Mouse (Mus musculus) ES-E14 (cell line): ENCODE data around the gene Flt3. TPM values are rescaled to one million over a fixed set of nuclear protein-coding genes. Genes with fewer than 3 reads are reported as not detected.

Source experiments
- DNase-seq: peaks from one replicate; pipeline ENCODE4 v3.0.0-alpha.2; 2013; ENCODE audit warnings: low read depth, low spot score
- H3K27ac ChIP-seq: 2 replicates; pipeline ENCODE4 v1.5.1; 2012; ENCODE audit warnings: low read depth, mild to moderate bottlenecking, low read length, moderate library complexity, mixed read lengths; ENCODE audit not compliant: poor library complexity, insufficient read depth, severe bottlenecking
- H3K36me3 ChIP-seq: 2 replicates; pipeline ENCODE4 v1.6.1; 2012; ENCODE audit warnings: mild to moderate bottlenecking, low read length, moderate library complexity, mixed read lengths; ENCODE audit not compliant: control insufficient read depth, poor library complexity, insufficient read depth, severe bottlenecking
- H3K4me1 ChIP-seq, 2 experiments: fragments of 150-350 bp in 1 of 2; sonication (generic) in 1 of 2; 2 replicates each; pipeline ENCODE4 v1.6.1; 2012; ENCODE audit warnings: low read length in 2 of 2, mild to moderate bottlenecking in 1 of 2, mixed read lengths in 1 of 2; ENCODE audit not compliant: control insufficient read depth in 2 of 2, insufficient read depth in 2 of 2, poor library complexity in 1 of 2
- H3K4me3 ChIP-seq, 2 experiments: fragments of 150-350 bp in 1 of 2; sonication (generic) in 1 of 2; 2 replicates each; pipeline ENCODE4 v1.5.1; 2012; ENCODE audit warnings: low read length in 2 of 2, low read depth in 1 of 2, mild to moderate bottlenecking in 1 of 2, mixed read lengths in 1 of 2; ENCODE audit not compliant: insufficient read depth in 1 of 2, poor library complexity in 1 of 2, severe bottlenecking in 1 of 2
- H3K9ac ChIP-seq: 2 replicates; pipeline ENCODE4 v1.6.1; 2012; ENCODE audit warnings: low read depth, mild to moderate bottlenecking, low read length, mixed read lengths; ENCODE audit not compliant: poor library complexity, insufficient read depth, severe bottlenecking
- H3K9me3 ChIP-seq: fragments of 150-350 bp; sonication (generic); 2 replicates; pipeline ENCODE4 v1.6.1; 2012; ENCODE audit warnings: low read depth, mild to moderate bottlenecking, low read length; ENCODE audit not compliant: control insufficient read depth, insufficient read depth
- CHD2 ChIP-seq: IDR thresholded peaks from 2 replicates; pipeline ENCODE4 v1.6.1; 2014; ENCODE audit warnings: mild to moderate bottlenecking, low read depth, low read length, inconsistent platforms
- HCFC1 ChIP-seq: IDR thresholded peaks from 2 replicates; pipeline ENCODE4 v1.6.1; 2012; ENCODE audit warnings: low read length, inconsistent platforms, borderline replicate concordance; ENCODE audit not compliant: insufficient read depth
- MAFK ChIP-seq: IDR thresholded peaks from 2 replicates; pipeline ENCODE4 v1.6.1; 2014; ENCODE audit warnings: mild to moderate bottlenecking, low read depth, low read length, inconsistent platforms; ENCODE audit not compliant: insufficient read depth
- ZC3H11A ChIP-seq: IDR thresholded peaks from 2 replicates; pipeline ENCODE4 v1.6.1; 2012; ENCODE audit warnings: low read depth, mild to moderate bottlenecking, inconsistent platforms, low read length, borderline replicate concordance
- ZNF384 ChIP-seq: IDR thresholded peaks from 2 replicates; pipeline ENCODE4 v1.6.1; 2012; ENCODE audit warnings: low read depth, low read length, inconsistent platforms
- in situ Hi-C, 2 experiments: fragments of 600-800 bp; cut with MboI; formaldehyde crosslinking; loops; one replicate each; pipeline ENCODE4 v1.15.1; 2025; ENCODE audit warnings: low sequenced_read_pairs in 2 of 2, inconsistent platforms in 1 of 2; ENCODE audit not compliant: unreplicated experiment in 2 of 2
- total RNA-seq: library from RNA; depleted of rRNA; stranded (reverse); fragments of 300-350 nt; gene quantifications from 2 replicates; pipeline ENCODE4 v1.2.3, GENCODE M21; 2012

The Flt3 gene
- total RNA-seq, 1 experiment: 0.27 TPM

- in situ Hi-C loops: loop anchor here in 1 of 2 experiments (10.0 kb wide), 1 partner anchor 398 kb away; no protein-coding TSS in a partner anchor
- Histone ChIP-seq H3K4me3 (no peak overlapping the region), H3K4me1 (peaks cover 0 to 4% of the 10 kb centered on the region in 2 experiments; a peak in 1 of 4 replicates), H3K27ac (no peak overlapping the region), H3K36me3 (no peaks in the 10 kb centered on the region), H3K9ac (no peak overlapping the region), H3K9me3 (no peaks in the 10 kb centered on the region)
- no peak for DNase-seq
- no peak for TF ChIP-seq HCFC1
- TF ChIP-seq MAFK: peak; percentile 89
Observed at GRCm38 (mm10) chr5:147312830-147313685, 87.2 kb downstream of the Flt3 start.

- no peak for DNase-seq
- H3K27ac ChIP-seq: no peak overlapping the region
- no peak overlapping the region for H3K9ac ChIP-seq
- TF ChIP-seq MAFK (no peak), ZNF384 (no peak), CHD2 (no peak), ZC3H11A (no peak), HCFC1 (no peak)
- no peak overlapping the region for H3K4me3 ChIP-seq
- in situ Hi-C loops: loop anchor here in 1 of 2 experiments (5.0 to 10.0 kb wide), 3 partner anchors 37 to 395 kb away; no protein-coding TSS in a partner anchor
- H3K36me3 ChIP-seq: no peaks in the 10 kb centered on the region
- 0 out of 4 replicates have a peak, but pooled peaks cover 0 to 3% of the 10 kb centered on the region in 2 experiments for H3K4me1 ChIP-seq
- no peaks in the 10 kb centered on the region for H3K9me3 ChIP-seq
Observed at GRCm38 (mm10) chr5:147309786-147310185, 90.5 kb downstream of the Flt3 start.

DNA sequence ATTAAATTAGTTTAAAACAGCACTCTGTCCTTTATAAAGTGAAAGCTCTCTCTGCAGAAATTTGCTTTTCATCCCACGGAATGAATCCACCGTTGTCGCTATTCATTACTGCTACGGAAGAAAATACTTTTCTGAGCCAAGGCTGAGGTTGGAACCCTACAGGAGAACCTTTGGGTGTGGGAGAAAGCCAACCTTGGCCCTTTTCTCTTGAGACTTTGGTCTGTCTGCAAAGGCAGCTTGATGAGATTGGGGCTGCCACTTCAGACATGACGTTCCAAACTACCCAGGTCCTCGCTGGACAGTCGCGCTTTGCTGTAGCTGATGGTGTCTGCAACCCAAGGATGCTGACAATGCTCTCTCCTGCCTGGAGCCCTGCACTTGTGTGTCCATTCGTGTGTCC lies 91.8 kb downstream of the Flt3 start:
- H3K9me3 ChIP-seq: no peaks in the 10 kb centered on the region
- DNase-seq: no peak
- in situ Hi-C loops: loop anchor here in 1 of 2 experiments (5.0 to 10.0 kb wide), 2 partner anchors 36 to 114 kb away; no protein-coding TSS in a partner anchor
- H3K4me3 ChIP-seq: no peak overlapping the region
- no peaks in the 10 kb centered on the region for H3K36me3 ChIP-seq
- H3K4me1 ChIP-seq: peaks cover 0 to 5% of the 10 kb centered on the region in 2 experiments; a peak in 1 of 4 replicates
- no peak overlapping the region for H3K9ac ChIP-seq
- H3K27ac ChIP-seq: no peak overlapping the region
- TF ChIP-seq HCFC1 (no peak), CHD2 (no peak), ZC3H11A (no peak), ZNF384 (no peak), MAFK (no peak)

DNA sequence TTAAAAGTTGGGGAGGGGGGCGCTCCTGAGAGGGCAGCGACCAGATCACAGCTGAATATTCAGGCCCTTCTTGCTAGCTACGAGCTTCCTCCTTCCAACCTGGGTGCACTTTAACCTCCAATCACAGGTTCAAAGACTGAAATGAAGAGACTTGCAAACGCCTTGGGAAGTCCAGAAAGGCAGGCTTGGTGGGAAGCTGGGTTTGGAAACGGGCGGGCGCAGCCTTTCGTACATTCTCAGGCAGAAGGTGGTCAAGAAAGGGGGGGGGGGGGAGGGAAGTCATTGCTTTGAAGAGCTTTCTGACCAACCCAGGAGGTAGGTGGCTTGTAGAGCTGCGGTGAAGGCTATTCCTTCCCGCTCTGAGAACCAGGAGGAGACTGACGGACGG lies 92.9 kb downstream of the Flt3 start:
- no peak for DNase-seq
- H3K4me3 ChIP-seq: peak overlapping the region; percentile 45; a peak in 3 of 4 replicates
- H3K9ac ChIP-seq: no peak overlapping the region
- H3K36me3 ChIP-seq: no peaks in the 10 kb centered on the region
- no peak for TF ChIP-seq ZC3H11A
- no peak for TF ChIP-seq CHD2
- TF ChIP-seq MAFK: no peak
- no peak for TF ChIP-seq HCFC1
- TF ChIP-seq ZNF384: no peak
- H3K4me1 ChIP-seq: peaks cover 0 to 5% of the 10 kb centered on the region in 2 experiments; a peak in 1 of 4 replicates
- H3K9me3 ChIP-seq: no peaks in the 10 kb centered on the region
- in situ Hi-C loops: loop anchor here in 1 of 2 experiments (5.0 to 10.0 kb wide), 2 partner anchors 35 to 113 kb away; no protein-coding TSS in a partner anchor
- H3K27ac ChIP-seq: no peak overlapping the region
